Mouse (Mus musculus) small intestine, adult 2 months (tissue): ENCODE results near the gene Vps8.

Experiments
- CTCF ChIP-seq: fragments of 200-500 bp; IDR thresholded peaks from 2 replicates; pipeline ENCODE4 v1.5.1; 2012; ENCODE audit warnings: low read depth, mild to moderate bottlenecking, control low read depth, inconsistent platforms, low read length, moderate library complexity, mixed read lengths; ENCODE audit not compliant: insufficient replicate concordance, insufficient read length; ENCODE audit errors: extremely low read depth
- POLR2A ChIP-seq: fragments of 200-500 bp; IDR thresholded peaks from 2 replicates; pipeline ENCODE4 v1.6.1; 2012; ENCODE audit warnings: low read depth, mild to moderate bottlenecking, control low read depth, inconsistent platforms, low read length, moderate library complexity

DNA sequence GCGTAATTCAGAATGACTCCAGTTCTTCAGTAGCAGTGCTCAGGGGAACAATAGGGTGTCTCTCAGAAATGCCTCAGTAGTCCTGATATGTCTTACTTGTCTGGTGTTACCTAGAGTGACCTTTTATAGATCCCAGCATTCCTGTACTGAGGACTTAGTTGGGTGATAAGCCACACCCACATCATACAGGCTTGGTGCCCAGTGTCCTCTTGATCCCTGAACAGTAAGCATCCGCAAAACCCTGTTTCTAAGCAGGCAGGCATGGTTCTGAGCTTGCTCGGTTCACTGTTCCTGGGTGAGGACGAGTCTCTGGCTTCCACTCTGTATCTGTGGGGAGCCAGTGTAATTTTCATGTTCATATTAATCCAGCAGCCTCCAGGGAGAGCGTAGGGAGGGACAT, 147.9 kb downstream of the Vps8 start:
- TF ChIP-seq CTCF (no peak), POLR2A (no peak)
